Mouse (Mus musculus): ENCODE results near the gene Stambp. TPM values are rescaled to one million over a fixed set of nuclear protein-coding genes. Genes with fewer than 3 reads are reported as not detected.
"Not testable (repeated sequence)": the region's sequence is repeated elsewhere in the genome, so short reads cannot be mapped to it uniquely, and the experiment has no call there.

Stambp gene
- polyA plus RNA-seq (2012; rRNA removed): 34.6 and 38.7 TPM in 2 replicates

DNA sequence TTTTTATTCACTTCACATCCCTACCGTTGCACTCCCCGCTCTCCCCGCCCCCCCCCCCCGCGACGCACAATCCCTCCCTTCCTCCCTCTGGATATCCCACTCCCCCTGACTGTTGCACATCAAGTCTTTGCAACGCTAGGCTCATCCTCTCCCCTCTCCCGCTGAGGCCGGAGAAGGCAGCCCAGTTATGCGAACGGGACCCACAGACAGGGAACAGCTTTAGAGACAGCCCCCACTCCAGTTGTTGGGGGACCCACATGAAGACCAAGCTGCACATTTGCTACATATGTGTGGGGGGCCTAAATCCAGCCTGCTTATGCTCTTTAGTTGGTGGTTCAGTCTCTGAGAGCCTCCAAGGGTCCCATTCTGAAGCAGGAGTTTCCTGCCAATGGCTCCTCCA is at the start of gene Stambp:
Gene Stambp, minus strand, starts transcription at position 59 of the 400 bp plus-strand sequence.
- peak in 1 of 2 experiments; percentile 9 for DNase-seq (ENCODE audit: extremely low spot score in 1 of 2, low spot score in 1 of 2)

DNA sequence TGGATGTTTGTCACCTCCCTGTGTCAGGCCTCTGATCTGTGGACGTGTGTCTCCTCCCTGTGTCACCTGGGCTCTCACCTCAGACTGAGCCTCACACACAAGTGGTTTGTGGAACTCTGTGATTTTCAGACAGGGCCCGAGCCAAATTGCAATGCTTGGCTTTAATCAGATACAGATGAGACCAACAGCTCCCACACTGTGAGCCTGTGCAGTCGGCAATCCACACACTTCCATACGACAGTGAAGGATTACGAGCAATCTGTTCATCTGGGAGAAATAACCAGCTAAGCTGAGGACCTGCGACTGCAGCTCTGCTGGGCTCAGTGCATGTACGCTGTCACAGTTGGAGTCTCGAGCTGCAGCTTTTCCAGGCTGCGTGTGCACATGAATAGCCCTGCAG is 47.4 kb upstream of the Stambp start:
- DNase-seq (ENCODE audit: extremely low spot score in 1 of 2, low spot score in 1 of 2): no peak

DNA sequence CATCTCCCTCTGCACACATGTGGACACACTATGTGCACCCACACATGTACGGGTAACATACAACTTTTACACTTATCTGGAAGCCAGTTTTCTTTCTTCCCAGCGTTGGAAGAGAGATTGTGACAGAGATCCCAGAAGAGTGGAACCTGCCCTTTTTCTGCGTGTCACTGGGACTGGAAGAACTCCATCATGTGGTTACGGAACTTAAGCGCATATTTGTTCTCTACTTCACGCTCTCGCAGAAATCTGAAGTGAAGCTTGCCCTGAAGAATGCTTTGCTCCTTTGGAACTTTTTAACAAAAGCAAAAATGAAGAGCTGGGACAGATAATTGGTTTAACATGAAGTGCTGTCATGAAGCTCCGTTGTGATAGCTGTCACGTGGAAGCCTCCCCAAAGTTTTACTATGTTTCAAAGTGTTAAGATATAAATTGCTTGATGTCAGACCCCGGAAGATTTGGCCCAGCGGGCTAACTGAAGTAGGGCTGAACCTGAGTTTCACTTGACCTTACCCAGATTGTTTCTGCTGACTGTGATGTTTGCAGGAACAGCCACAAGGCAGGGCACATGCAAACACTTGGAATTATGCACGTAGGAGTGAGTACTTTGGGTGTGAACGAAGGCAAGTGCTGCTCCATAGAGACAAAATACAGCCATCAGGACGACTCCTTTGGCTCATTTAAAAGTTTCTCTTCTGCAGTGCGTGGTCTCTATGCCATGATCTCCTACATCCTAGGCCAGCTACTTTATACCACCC is 45.2 kb upstream of the Stambp start:
- no peak for DNase-seq (ENCODE audit: extremely low spot score in 1 of 2, low spot score in 1 of 2)

DNA sequence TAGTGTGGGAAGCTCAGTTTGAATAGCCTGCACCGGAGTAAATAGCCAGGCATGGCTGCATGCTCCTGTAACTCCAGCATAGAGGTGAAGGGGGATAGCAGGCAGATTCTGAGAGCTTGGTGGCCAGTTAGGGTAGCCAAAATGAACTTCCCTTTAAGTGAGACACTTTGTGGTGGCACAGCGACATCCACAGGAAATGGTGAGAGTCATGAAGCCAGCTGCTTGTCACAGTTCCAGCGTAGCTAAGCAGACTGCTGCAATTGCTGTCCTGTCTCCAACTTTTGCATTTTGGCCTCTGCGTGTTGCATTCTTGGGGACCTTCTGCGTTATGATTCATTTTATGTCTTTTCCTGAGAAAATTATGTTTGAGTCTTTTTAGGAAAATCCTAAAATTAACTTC is 44.0 kb upstream of the Stambp start:
- peak in 1 of 2 experiments; percentile 53 for DNase-seq (ENCODE audit: extremely low spot score in 1 of 2, low spot score in 1 of 2)

DNA sequence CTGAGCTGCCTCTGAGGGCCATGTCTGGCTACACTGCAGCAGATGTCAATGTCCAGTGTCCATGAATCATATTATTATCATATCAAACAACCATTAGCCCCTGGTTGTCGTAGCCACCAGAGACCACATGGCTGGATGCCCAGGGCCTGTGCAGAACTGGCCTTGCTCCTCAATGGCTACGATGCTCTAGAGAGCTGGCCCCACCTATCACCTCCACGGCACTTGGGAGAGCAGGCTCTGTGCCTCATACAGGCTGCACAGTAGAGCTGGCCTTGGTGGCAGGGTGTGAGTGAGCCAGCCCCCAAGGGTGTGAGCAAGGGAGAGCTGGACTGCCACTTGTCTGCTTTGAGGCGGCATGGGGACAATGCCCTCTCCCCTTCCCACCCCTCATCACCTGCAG is 41.9 kb upstream of the Stambp start:
- DNase-seq (ENCODE audit: extremely low spot score in 1 of 2, low spot score in 1 of 2): no peak

DNA sequence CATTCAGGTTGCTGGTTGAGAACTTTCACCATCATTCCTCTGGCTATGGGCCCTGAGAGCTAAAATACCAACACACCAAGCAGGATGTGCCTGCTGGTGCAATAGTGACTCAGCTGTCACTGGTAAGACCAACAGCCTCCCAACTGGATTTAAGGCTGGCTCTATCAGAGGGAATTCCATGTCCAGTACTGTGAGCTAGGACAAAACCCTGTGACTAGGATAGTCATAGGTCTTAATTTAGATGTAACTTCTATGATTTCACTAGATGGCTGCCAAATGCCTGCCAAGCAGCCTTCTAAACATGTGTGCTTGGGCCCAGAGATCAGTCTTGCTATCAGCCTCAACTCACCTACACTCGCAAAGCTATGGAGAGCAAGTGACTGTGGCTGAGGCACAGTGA is 40.4 kb upstream of the Stambp start:
- DNase-seq (ENCODE audit: extremely low spot score in 1 of 2, low spot score in 1 of 2): no peak

DNA sequence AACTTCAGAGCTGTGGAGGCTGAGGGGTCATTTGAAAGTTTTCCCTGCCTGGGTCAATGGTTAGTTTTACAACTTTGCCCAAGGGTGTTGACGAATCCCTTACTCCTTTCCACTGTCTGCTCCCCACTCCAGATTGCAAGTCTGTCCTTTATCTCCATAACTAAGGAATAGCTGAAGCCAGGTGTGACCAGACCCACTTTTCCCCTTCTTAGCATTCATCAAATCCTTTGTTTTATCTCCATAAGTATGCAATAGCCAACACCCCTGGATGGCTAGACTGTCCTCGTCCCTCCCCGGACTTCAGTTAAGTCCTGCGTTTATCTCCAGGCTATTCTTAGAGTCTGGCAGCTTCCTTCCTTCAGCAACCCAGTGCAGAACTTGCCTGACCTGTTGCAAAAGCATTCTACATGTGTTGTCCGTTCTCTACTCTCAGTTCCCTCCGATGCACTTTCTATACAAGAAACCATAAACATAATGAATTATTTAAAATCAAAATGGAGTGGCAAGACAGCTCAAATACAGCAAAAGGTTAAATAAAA is 27.2 kb upstream of the Stambp start:
- no peak for DNase-seq (ENCODE audit: extremely low spot score in 1 of 2, low spot score in 1 of 2)

DNA sequence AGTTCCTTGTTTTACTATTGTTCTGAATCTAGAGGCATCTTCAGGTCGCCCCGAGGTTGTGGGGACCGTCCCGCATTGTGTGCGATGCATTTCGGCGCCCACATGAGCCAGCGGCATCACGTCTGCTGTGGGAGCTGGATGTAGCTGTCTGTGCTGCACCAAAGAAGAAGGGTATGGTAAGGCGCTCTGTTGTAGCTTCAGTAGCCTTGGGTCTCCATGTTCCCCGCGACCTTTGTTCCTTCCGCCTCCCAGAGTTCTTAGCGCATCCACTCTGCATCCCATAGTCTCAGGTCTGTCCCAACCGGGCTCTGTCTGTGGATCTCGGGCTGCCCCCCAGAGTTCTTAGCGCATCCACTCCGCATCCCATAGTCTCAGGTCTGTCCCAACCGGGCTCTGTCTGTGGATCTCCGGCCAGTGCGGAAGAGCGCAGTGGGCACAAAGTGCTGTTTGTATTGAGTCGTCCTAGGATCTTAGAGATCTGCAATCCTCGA is 26.6 kb upstream of the Stambp start:
- DNase-seq (ENCODE audit: extremely low spot score in 1 of 2, low spot score in 1 of 2): no peak

DNA sequence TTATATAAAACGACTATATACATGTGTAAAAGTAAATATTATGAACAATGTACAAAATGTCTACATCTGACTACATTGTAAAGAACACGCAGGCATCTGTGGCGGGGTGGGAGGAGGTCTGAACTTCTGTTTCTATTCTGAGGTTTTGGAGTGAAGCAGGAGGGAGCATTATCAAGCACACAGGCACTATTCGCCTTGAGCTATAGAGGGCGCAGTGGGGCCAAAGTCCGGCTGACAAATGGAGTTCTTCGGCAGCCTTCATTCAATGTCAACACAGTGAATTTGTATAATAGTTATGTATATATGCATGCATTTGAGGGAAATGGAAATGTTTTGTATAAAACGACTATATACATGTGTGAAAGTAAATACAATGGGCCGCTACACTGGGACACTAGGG is 26.1 kb upstream of the Stambp start:
- DNase-seq (ENCODE audit: extremely low spot score in 1 of 2, low spot score in 1 of 2): peak in 1 of 2 experiments; percentile 51

DNA sequence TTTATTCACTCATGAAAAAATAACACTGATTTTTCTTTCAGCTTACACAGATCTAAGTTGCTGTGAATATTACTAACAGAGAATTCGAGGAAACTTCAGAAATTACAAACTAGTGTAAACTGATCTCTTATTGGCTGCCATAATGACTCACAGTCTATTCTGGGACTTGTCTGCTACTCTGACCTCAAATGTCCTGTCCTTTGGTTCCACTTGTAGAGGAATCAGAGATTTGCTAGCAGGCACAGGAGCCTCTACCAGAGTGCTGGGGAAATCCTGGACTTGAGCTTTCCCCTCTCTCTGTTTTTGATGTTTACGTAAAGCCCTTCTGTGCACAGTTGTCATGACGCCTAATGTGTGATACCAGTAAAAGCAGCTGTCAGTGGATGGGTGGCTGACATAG is 25.5 kb upstream of the Stambp start:
- DNase-seq (ENCODE audit: extremely low spot score in 1 of 2, low spot score in 1 of 2): no peak

DNA sequence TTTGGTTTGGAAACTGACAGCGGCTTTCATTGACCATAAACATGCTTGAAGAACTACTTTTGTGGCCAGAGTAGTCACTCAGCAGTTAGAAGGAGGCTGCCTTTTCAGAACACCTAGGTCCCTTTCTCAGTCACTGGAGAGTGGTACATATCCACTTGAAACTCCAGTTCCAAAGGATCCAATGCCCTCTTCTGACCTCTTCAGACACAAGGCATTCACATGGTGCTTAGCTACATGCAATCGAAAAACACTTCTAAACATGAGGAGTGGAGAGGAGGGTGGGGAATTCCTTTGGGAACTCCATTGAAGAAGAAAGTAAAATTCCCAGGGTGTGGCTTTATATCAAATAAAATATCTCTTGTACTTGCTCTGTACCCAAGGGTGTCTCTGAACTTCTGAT is 22.5 kb upstream of the Stambp start:
- no peak for DNase-seq (ENCODE audit: extremely low spot score in 1 of 2, low spot score in 1 of 2)

DNA sequence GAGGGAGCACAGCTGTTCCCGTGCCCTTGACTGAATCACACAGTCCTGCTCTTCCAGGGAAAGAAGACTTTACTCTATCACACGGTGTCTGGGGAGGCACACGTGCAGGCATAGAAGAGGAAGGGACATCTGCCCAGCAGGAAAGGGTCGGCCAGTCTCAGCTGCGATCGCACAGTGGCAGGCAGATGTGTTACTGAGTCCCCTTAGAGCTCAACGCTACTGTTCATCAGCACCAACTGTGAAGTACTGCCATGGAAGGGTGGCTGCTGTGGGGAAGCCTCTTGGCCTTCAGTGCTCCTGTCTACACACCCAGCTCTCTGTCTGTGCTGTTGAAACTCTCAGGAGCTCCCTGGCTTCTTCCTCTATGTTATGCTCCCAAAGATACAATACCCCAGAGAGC is 21.4 kb upstream of the Stambp start:
- no peak for DNase-seq (ENCODE audit: extremely low spot score in 1 of 2, low spot score in 1 of 2)

DNA sequence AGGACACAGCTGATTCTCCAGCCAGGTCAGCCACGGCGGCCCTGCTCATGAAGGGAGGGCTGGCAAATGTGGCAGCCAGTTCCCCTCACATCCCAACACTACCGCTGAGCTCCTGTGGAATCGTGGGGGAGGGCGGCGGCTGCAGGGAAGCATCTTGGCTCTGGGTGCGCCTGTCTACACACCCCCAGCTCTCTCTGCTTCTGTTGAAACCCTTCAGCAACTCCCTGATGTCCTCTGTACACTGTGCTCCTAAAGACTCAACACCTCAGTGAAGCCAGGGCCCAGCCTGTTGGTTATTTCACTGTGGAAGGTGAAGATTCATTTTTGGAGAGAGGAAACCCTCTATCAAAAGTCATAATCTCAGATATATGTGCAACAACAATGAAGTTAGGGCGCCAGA is 19.5 kb upstream of the Stambp start:
- no peak for DNase-seq (ENCODE audit: extremely low spot score in 1 of 2, low spot score in 1 of 2)

DNA sequence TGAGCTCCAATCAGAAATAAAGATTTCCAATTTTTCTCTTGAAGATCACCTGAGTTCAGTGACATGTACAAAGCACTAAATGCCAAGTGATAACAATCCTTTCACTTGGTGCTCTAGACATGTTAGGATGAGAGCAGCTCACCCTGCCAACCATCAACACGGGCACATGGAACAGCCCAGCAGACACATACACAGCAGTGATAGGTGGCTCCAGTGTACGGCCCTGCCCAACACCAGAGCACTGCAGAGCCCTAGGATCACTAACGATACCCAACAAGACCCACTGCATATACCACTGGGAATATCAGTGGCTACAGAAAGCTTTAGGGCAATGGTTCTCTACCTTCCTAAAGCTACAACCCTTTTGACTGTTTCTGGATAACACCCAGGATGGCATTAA is 17.8 kb upstream of the Stambp start:
- DNase-seq (ENCODE audit: extremely low spot score in 1 of 2, low spot score in 1 of 2): no peak

DNA sequence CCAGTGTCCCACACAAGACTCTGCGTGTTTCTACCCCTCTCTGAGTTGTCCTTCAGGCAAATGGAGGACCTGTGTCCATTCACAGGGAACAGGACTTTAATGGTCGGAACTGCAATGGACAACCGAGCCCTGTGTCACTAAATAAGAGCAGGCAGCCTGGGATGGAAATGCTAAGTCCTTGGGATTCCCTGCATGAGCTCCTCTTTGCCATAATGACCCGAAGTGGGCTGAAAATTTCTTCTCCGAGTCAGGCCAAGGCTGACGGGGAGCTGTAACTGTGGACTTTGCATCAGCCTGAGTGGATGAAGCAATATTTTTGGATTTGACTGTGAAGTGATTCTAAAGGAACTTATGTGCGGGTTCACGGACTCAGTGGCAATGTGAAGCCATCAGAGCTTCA is 14.7 kb upstream of the Stambp start:
- DNase-seq (ENCODE audit: extremely low spot score in 1 of 2, low spot score in 1 of 2): not testable (repeated sequence)

DNA sequence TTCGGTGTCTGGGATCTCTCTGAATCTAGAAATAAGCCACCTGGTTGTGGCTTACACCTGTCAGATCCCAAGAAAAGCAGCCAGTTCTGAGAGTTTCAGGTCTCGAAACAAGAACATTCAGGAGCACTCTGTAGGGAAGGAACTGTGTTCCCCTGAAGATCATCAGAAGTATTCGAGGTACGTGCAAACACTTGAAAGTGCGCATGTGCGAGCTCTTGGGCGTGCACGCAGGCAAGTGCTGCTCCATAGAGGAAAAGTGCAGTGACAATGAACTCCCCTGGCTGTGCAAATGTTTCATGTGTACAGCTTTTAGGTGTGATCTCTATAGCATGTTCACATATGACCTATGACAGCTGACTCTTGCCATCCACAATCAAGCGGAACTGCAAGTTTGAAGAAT is 12.8 kb upstream of the Stambp start:
- DNase-seq (ENCODE audit: extremely low spot score in 1 of 2, low spot score in 1 of 2): not testable (repeated sequence)

DNA sequence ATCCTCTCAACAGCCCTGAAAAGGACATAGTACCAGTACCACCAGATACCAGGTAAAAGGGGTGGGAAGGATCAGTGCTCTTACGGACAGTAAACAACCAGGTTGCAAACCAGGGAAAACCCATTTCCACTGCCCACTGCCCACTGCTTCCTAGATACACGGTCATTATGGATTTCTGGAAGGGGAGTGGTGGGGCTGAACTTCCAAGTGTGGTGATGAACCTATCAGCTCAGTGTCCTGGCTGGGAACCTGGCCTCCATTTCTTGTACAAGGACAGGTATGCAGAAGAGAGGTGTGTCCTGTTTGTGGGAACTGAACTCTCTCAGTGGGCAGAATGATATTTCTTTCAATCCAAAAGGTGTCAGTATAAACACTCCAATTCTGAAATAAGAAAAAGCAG is 11.1 kb upstream of the Stambp start:
- DNase-seq (ENCODE audit: extremely low spot score in 1 of 2, low spot score in 1 of 2): no peak

DNA sequence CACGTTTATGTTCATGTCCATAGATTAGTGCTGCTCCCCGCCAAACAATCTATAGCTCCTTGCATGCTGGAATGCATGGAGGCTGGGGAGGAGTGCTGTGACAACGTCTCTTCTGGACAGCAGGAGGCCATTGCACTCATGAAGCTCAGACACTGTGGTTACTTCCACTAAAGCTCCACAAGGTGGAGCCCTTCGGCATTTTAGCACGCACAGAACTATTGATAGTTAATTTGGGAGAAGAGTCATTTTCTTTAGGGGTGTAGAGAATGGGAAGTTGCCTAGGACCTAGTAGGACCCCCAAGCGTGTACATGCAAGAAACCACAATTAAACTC is 10.4 kb upstream of the Stambp start:
- DNase-seq (ENCODE audit: extremely low spot score in 1 of 2, low spot score in 1 of 2): peak in 1 of 2 experiments; percentile 60

DNA sequence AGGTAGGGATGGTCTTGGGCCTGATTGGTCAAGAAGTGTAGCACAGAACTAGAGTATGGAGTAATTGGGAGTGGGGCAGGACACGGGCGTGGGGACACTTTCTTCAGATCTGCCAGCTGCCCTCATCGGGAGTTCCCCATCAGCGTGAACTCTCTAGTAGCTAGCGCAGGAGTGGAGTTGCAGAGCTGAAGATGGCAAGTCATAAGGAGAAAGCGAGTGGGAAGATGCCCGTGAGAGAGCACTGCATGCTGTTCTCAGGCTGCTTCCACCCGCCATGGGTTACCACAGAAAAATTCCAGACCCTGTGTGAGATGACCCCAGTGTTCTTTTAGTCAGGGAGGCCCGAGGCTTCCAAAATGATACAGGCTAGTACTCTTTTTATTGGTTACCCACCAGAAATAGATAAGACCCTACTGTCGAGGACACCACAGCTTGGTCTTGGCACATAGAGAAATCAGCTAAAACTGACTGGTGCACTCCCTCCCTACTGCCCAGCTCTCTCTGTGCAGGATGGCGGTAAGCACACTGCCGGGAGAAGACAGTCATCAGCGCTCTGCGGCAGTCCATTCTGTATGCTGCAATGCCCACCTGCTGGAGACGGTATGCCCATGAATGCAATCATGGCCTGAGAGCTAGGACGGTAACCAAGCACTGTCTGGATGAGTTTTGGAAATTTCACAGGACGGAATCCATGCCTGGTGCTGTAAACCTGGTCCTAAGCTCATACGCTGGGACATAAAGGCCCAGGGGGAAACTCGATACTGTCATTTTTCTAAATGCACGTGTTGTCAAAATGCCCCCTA is 9.8 kb upstream of the Stambp start:
- no peak for DNase-seq (ENCODE audit: extremely low spot score in 1 of 2, low spot score in 1 of 2)

DNA sequence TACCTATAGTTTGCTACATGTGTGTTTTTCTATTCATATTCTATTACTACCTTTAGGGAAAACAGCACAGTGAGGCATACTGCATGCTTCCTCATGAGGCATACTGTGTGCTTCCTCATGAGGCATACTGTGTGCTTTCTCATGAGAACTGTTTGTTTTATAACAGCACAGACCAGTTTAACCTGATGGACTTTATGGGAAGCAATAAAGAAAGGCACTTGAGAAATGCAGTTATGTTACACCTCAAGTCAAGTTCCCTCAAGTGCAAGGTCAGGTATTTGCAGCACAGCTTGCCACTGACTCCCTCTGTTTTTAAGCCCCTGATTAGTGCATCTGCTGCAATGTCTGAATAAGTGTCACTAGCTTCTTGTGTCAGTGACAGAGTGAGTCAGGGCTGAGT is 5.0 kb upstream of the Stambp start:
- no peak for DNase-seq (ENCODE audit: extremely low spot score in 1 of 2, low spot score in 1 of 2)

DNA sequence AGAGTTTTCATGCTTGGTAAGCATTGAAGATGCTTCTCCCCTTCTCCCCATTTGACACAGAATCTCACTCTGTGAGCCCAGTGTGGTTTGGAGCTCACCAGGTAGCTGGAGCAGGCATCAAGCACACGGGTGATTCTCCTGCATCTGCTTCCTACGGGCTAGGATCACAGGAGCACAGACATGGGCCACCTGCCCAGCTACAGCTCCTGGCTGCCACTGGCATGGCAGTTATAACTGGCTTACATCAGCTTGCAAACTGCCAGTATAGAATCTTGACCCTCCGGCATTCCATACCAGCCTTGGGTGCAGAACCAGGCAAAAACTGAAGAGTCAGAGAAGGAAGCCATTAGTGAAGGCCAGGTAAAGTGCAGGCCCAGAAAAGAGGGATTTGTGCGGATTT is 3.1 kb upstream of the Stambp start:
- no peak for DNase-seq (ENCODE audit: extremely low spot score in 1 of 2, low spot score in 1 of 2)

Measured in frontal cortex, adult 2 months (tissue).